Mouse (Mus musculus) CH12.LX (cell line): Measurements from ENCODE around the gene Tmed2.

ENCODE experiments used
- CTCF ChIP-seq, 2 experiments: IDR thresholded peaks in 1 of 2; conservative IDR thresholded peaks in 1 of 2; 2 replicates each; pipeline ENCODE4 v1.5.1; 2011 to 2012; ENCODE audit warnings: low read depth in 2 of 2, low read length in 2 of 2, improper control_type of control experiment in 1 of 2, inconsistent platforms in 1 of 2, mild to moderate bottlenecking in 1 of 2, moderate library complexity in 1 of 2
- ELF1 ChIP-seq: IDR thresholded peaks from 2 replicates; pipeline ENCODE4 v1.6.1; 2014; ENCODE audit warnings: low read depth, mild to moderate bottlenecking, inconsistent platforms, low read length, improper control_type of control experiment
- NELFE ChIP-seq: IDR thresholded peaks from 2 replicates; pipeline ENCODE4 v1.6.1; 2011; ENCODE audit warnings: low read depth, low read length, improper control_type of control experiment
- POLR2A ChIP-seq: IDR thresholded peaks from 2 replicates; pipeline ENCODE4 v1.6.1; 2011; ENCODE audit warnings: low read depth, mild to moderate bottlenecking, improper control_type of control experiment, low read length

GRCm38 (mm10) chr5:124552094-124552472 is 11.6 kb downstream of the Tmed2 start:
- TF ChIP-seq ELF1, result no peak
- TF ChIP-seq POLR2A, result no peak
- TF ChIP-seq NELFE, result no peak
- no peak for TF ChIP-seq CTCF (conservative IDR thresholded peaks at IDR 0.05 in 1 of 2, IDR thresholded peaks at IDR 0.05 in 1 of 2; ENCODE audit: low read depth in 2 of 2, low read length in 2 of 2)
